Mouse (Mus musculus): ENCODE data around the gene Golt1a. TPM values are rescaled to one million over a fixed set of nuclear protein-coding genes. Genes with fewer than 3 reads are reported as not detected.
A peak's percentile ranks its signal among the peaks of the same experiment; 100 is the strongest.
"Not testable (repeated sequence)": the region's sequence is repeated elsewhere in the genome, so short reads cannot be mapped to it uniquely, and the experiment has no call there.

Gene Golt1a
- total RNA-seq, 4 experiments from 2014 or later: 1.2 to 1.9 TPM; not detected in 2

- DNase-seq: peak; percentile 64
These were observed 2.8 kb upstream of the Golt1a start for GRCm38 (mm10) chr1:133306842-133307241.

GRCm38 (mm10) chr1:133307318-133307717 lies 2.3 kb upstream of the Golt1a start:
- DNase-seq: no peak

- DNase-seq: no peak
These were observed 1.6 kb downstream of the Golt1a start for GRCm38 (mm10) chr1:133311240-133311639.

- no peak for DNase-seq
These were observed 2.3 kb downstream of the Golt1a start for GRCm38 (mm10) chr1:133311946-133312345.

GRCm38 (mm10) chr1:133314364-133314763 lies 4.8 kb downstream of the Golt1a start:
- DNase-seq: peak; percentile 45

GRCm38 (mm10) chr1:133315775-133316174 lies 6.2 kb downstream of the Golt1a start:
- peak; percentile 29 for DNase-seq

GRCm38 (mm10) chr1:133316577-133316976 lies 7.0 kb downstream of the Golt1a start:
- no peak for DNase-seq

GRCm38 (mm10) chr1:133317149-133317548 lies 7.5 kb downstream of the Golt1a start:
- DNase-seq: no peak

- no peak for DNase-seq
These were observed 11.8 kb downstream of the Golt1a start, which contains the start of gene Kiss1 for GRCm38 (mm10) chr1:133321267-133321925. Gene Kiss1 (plus strand): TSS chr1:133321875.

- DNase-seq: no peak
These were observed 13.7 kb downstream of the Golt1a start for GRCm38 (mm10) chr1:133323333-133323732.

GRCm38 (mm10) chr1:133325951-133326350 lies 16.4 kb downstream of the Golt1a start:
- DNase-seq: no peak

- DNase-seq: no peak
These were observed 17.5 kb downstream of the Golt1a start for GRCm38 (mm10) chr1:133327094-133327493.

GRCm38 (mm10) chr1:133328299-133328795 lies 18.7 kb downstream of the Golt1a start:
- DNase-seq: no peak

GRCm38 (mm10) chr1:133328896-133329637 lies 19.5 kb downstream of the Golt1a start:
- DNase-seq: no peak

GRCm38 (mm10) chr1:133329638-133329964 lies 20.0 kb downstream of the Golt1a start:
- DNase-seq: no peak

- no peak for DNase-seq
These were observed 21.5 kb downstream of the Golt1a start for GRCm38 (mm10) chr1:133331142-133331541.

GRCm38 (mm10) chr1:133332656-133333430 lies 23.2 kb downstream of the Golt1a start:
- DNase-seq: no peak

- no peak for DNase-seq
These were observed 24.3 kb downstream of the Golt1a start for GRCm38 (mm10) chr1:133333937-133334336.

GRCm38 (mm10) chr1:133340403-133340802 lies 30.8 kb downstream of the Golt1a start:
- not testable (repeated sequence) for DNase-seq

- DNase-seq: no peak
These were observed 34.8 kb downstream of the Golt1a start for GRCm38 (mm10) chr1:133344357-133344756.

GRCm38 (mm10) chr1:133346531-133346930 lies 36.9 kb downstream of the Golt1a start:
- no peak for DNase-seq

GRCm38 (mm10) chr1:133347226-133347625 lies 37.6 kb downstream of the Golt1a start:
- DNase-seq: no peak
